Mouse (Mus musculus) CD4-positive, CD25-positive, alpha-beta regulatory T cell, adult 9 weeks (primary cell): ENCODE data around the gene E330017A01Rik. TPM values are rescaled to one million over a fixed set of nuclear protein-coding genes. Genes with fewer than 3 reads are reported as not detected.

ENCODE experiments used
- polyA plus RNA-seq: library from polyadenylated mRNA; unstranded; fragments of 100-300 nt; shearing (Covaris generic); gene quantifications from one replicate; pipeline ENCODE4 v1.2.1, GENCODE M21; 2017

Gene E330017A01Rik
- not detected for polyA plus RNA-seq

GRCm38 (mm10) chr16:58638689-58639175 is at the start of gene E330017A01Rik:
Gene E330017A01Rik (minus strand): TSS chr16:58638739.

GRCm38 (mm10) chr16:58669917-58670630 is 31.5 kb upstream of the E330017A01Rik start, which contains the start of gene Cpox:
Gene Cpox (plus strand): TSS chr16:58670292.

GRCm38 (mm10) chr16:58616878-58617277 is 21.7 kb downstream of the E330017A01Rik start, which contains the start of gene Gm813:
Gene Gm813 (minus strand): TSS chr16:58616978.

Other genes with a start within 250 kb of the E330017A01Rik start
- gene Dcbld2, start 230.3 kb downstream of the E330017A01Rik start, polyA plus RNA-seq, result 0.09 TPM
- 10.0 TPM for gene St3gal6, start 114.5 kb downstream of the E330017A01Rik start, polyA plus RNA-seq
- gene Gm813, start 21.8 kb downstream of the E330017A01Rik start, polyA plus RNA-seq, result not detected
- gene Cpox, start 31.6 kb upstream of the E330017A01Rik start, polyA plus RNA-seq, result 21.6 TPM
- gene Gpr15, start 80.3 kb upstream of the E330017A01Rik start, polyA plus RNA-seq, result 16.7 TPM
- gene Cldnd1, start 89.2 kb upstream of the E330017A01Rik start, polyA plus RNA-seq, result 115 TPM
- gene Olfr172, start 124.4 kb upstream of the E330017A01Rik start, polyA plus RNA-seq, result 0.16 TPM
- gene Olfr173, start 161.5 kb upstream of the E330017A01Rik start, polyA plus RNA-seq, result 1.5 TPM
- gene Olfr175-ps1, start 188.0 kb upstream of the E330017A01Rik start, polyA plus RNA-seq, result not detected
- gene Olfr177, start 236.0 kb upstream of the E330017A01Rik start, polyA plus RNA-seq, result not detected